Mouse (Mus musculus) heart, postnatal 10 days (tissue): Measurements from ENCODE around the gene Esp3. TPM values are rescaled to one million over a fixed set of nuclear protein-coding genes. Genes with fewer than 3 reads are reported as not detected.
"Not testable (repeated sequence)": the region's sequence is repeated elsewhere in the genome, so short reads cannot be mapped to it uniquely, and the experiment has no call there.

Source experiments
- DNase-seq, 2 experiments: peaks; one replicate each; pipeline ENCODE4 v3.0.0; 2021
- intact Hi-C: fragments of 180-260 bp; cut with DNase I; formaldehyde crosslinking; loops from one replicate; pipeline ENCODE4 v1.15.1; 2025
- total RNA-seq, 2 experiments: library from RNA; stranded (reverse); gene quantifications; 2 replicates each; pipeline ENCODE4 v1.2.3; 2021

Esp3 gene
- not detected for total RNA-seq

GRCm38 (mm10) chr17:40631775-40632174, at the start of gene Esp3:
TSS of gene Esp3 (plus strand) at chr17:40632075.
- intact Hi-C loops, DNase-seq: not testable (repeated sequence)

DNA sequence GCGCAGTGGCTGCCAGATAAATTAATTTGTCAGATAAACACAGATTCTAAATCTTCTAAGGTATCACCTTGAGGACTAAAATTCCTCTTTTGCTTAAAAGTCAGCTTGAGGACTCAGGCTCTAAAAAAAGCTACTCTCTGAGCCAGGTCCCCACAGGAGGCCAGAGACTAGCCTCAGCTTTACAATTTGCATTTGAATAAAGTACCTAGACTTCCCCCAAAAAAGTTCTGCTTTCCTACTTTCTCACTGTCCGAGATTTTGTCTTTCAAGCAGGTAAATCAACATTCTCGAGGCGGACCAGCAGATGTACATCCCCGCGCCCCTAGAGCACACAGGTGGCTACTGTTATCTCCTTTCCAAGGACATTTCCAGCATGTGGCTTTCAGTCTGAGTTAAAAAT, 48.0 kb upstream of the Esp3 start:
- intact Hi-C loops, DNase-seq: not testable (repeated sequence)

- intact Hi-C loops = no loop called here
- no peak for DNase-seq
These were observed 40.6 kb upstream of the Esp3 start for GRCm38 (mm10) chr17:40591297-40591696.

GRCm38 (mm10) chr17:40598294-40598693, 33.6 kb upstream of the Esp3 start, which contains the start of gene Esp4:
TSS of gene Esp4 (plus strand) at chr17:40598594.
- intact Hi-C loops = no loop called here
- DNase-seq = no peak

DNA sequence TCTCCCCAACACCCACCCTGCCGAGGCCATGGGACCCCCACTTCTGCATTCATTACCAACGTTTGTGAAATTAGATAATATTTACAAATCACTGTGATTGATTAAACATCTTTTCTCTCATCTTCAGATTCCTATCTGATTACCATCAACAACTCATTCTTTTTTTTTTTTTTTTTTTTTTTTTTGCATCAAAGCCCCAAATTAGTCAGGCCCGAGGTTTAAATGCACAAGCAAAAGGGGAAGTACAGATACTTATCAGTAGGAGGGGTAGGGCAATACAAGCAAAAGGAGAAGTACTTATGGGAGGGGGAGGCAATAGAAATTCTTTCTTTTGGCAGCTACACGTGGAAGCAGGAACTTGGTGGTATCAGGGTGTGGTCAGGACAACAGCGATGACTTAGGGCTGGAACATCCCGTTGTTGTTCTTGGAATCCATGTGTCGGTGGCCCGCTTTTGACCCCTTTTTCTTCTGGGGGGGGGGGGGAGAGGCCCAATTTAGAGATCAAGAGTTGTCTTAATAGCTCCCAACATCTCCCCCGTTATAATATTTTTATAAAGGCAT, 30.3 kb downstream of the Esp3 start:
- DNase-seq, intact Hi-C loops: not testable (repeated sequence)

- intact Hi-C loops, DNase-seq: not testable (repeated sequence)
These were observed 31.4 kb downstream of the Esp3 start for GRCm38 (mm10) chr17:40663161-40663811.

Other genes starting within 250 kb of the Esp3 start
- gene Esp8, start 112.1 kb upstream of the Esp3 start, total RNA-seq = not detected
- gene Esp6, start 70.6 kb upstream of the Esp3 start, total RNA-seq = not detected
- not detected for gene Esp4, start 33.5 kb upstream of the Esp3 start, total RNA-seq
- not detected for gene Esp1, start 95.0 kb downstream of the Esp3 start, total RNA-seq
- gene Crisp2, start 174.9 kb downstream of the Esp3 start, total RNA-seq = not detected
- gene Rhag, start 179.1 kb downstream of the Esp3 start, total RNA-seq = not detected
- under 1 TPM; 0.37 to 0.84 TPM for gene 9130008F23Rik, start 248.5 kb downstream of the Esp3 start, total RNA-seq